Mouse (Mus musculus): Measurements from ENCODE around the gene Rab3il1. TPM values are rescaled to one million over a fixed set of nuclear protein-coding genes. Genes with fewer than 3 reads are reported as not detected.

Rab3il1 gene
- total and polyA plus RNA-seq, 3 experiments: 1.0 to 1.4 TPM; not detected in 1

- Histone ChIP-seq H3K27me3 (ENCODE audit: control insufficient read depth in 1 of 2, insufficient read depth in 2 of 2, low read length in 2 of 2) (no peaks in the 10 kb centered on the region; a peak in 1 of 4 replicates), H3K4me3 (ENCODE audit: control insufficient read depth in 1 of 2, insufficient read depth in 1 of 2, low read depth in 2 of 2, low read length in 2 of 2) (peak overlapping the region; percentile 33 to 57), H3K27ac (ENCODE audit: control insufficient read depth, low read depth, low read length) (no peak overlapping the region), H3K36me3 (ENCODE audit: control insufficient read depth in 1 of 2, insufficient read depth in 2 of 2, low read length in 2 of 2) (peaks cover 0 to 15% of the 10 kb centered on the region in 2 experiments; a peak in 2 of 4 replicates), H3K79me2 (ENCODE audit: control insufficient read depth, insufficient read depth, low read length, poor library complexity) (no peaks in the 10 kb centered on the region), H3K4me1 (ENCODE audit: control insufficient read depth in 1 of 2, insufficient read depth in 2 of 2, low read length in 2 of 2) (peaks cover 2 to 34% of the 10 kb centered on the region in 2 experiments; a peak in 3 of 4 replicates), H3K9me3 (replicated peaks; ENCODE audit: insufficient read depth, low read length) (no peaks in the 10 kb centered on the region), H3K9ac (ENCODE audit: control insufficient read depth, low read depth, low read length, poor library complexity, severe bottlenecking) (peak overlapping the region; percentile 9; the same call in 1 of the 2 replicates)
- DNase-seq (ENCODE audit: low read depth, low spot score): peak; percentile 73
- TF ChIP-seq CTCF (IDR thresholded peaks at IDR 0.05 in 2 of 3, conservative IDR thresholded peaks at IDR 0.05 in 1 of 3; ENCODE audit: control insufficient read depth in 1 of 3, insufficient read depth in 1 of 3, low read depth in 2 of 3, low read length in 3 of 3, poor library complexity in 1 of 3, severe bottlenecking in 1 of 3) (no peak), ZC3H11A (IDR thresholded peaks at IDR 0.05; ENCODE audit: low read depth, low read length) (no peak), BHLHE40 (IDR thresholded peaks at IDR 0.05; ENCODE audit: borderline replicate concordance, low read depth, low read length) (peak; percentile 73), POLR2AphosphoS2 (IDR thresholded peaks at IDR 0.05; ENCODE audit: low read length) (no peak), GABPA (IDR thresholded peaks at IDR 0.05; ENCODE audit: low read depth, low read length) (no peak), ETS1 (IDR thresholded peaks at IDR 0.05; ENCODE audit: low read depth, low read length) (no peak), MAZ (IDR thresholded peaks at IDR 0.05; ENCODE audit: low read depth, low read length) (no peak), ELF1 (IDR thresholded peaks at IDR 0.05; ENCODE audit: low read depth, low read length) (no peak), TCF12 (IDR thresholded peaks at IDR 0.05; ENCODE audit: low read depth, low read length) (no peak), KAT2A (conservative IDR thresholded peaks at IDR 0.05; ENCODE audit: low read depth, low read length) (no peak), TAL1 (IDR thresholded peaks at IDR 0.05; ENCODE audit: low read length) (no peak), USF1 (IDR thresholded peaks at IDR 0.05; ENCODE audit: low read depth, low read length) (peak; percentile 98), RCOR1 (IDR thresholded peaks at IDR 0.05; ENCODE audit: low read depth, low read length) (no peak), ZMIZ1 (IDR thresholded peaks at IDR 0.05; ENCODE audit: low read depth, low read length) (no peak), POLR2A (IDR thresholded peaks at IDR 0.05; ENCODE audit: control insufficient read depth in 1 of 2, insufficient read depth in 1 of 2, low read depth in 1 of 2, low read length in 2 of 2, poor library complexity in 1 of 2) (no peak), UBTF (IDR thresholded peaks at IDR 0.05; ENCODE audit: borderline replicate concordance, insufficient read depth, low read depth, low read length) (no peak), JUND (IDR thresholded peaks at IDR 0.05; ENCODE audit: low read depth, low read length) (no peak), CHD2 (IDR thresholded peaks at IDR 0.05; ENCODE audit: low read length) (no peak), NELFE (IDR thresholded peaks at IDR 0.05; ENCODE audit: low read depth, low read length) (no peak), HCFC1 (IDR thresholded peaks at IDR 0.05; ENCODE audit: low read depth, low read length) (no peak), TBP (IDR thresholded peaks at IDR 0.05; ENCODE audit: low read depth, low read length) (no peak), MYB (IDR thresholded peaks at IDR 0.05; ENCODE audit: low read depth, low read length) (no peak), USF2 (IDR thresholded peaks at IDR 0.05; ENCODE audit: borderline replicate concordance in 1 of 2, insufficient read depth in 1 of 2, low read depth in 1 of 2, low read length in 2 of 2) (peak; percentile 72 to 92), EP300 (IDR thresholded peaks at IDR 0.05; ENCODE audit: low read depth in 1 of 2, low read length in 2 of 2) (no peak), POLR2AphosphoS5 (IDR thresholded peaks at IDR 0.05; ENCODE audit: borderline replicate concordance, low read depth, low read length) (no peak), SIN3A (IDR thresholded peaks at IDR 0.05; ENCODE audit: low read length) (peak; percentile 44; the same call in 1 of the 2 replicates), CHD1 (IDR thresholded peaks at IDR 0.05; ENCODE audit: low read depth, low read length) (no peak), MEF2A (IDR thresholded peaks at IDR 0.05; ENCODE audit: extremely low read depth, insufficient replicate concordance, low read depth, low read length, poor library complexity, severe bottlenecking) (no peak), MAX (IDR thresholded peaks at IDR 0.05; ENCODE audit: low read length) (peak; percentile 95), MXI1 (IDR thresholded peaks at IDR 0.05; ENCODE audit: low read depth, low read length) (peak; percentile 78; the same call in 1 of the 2 replicates), MYC (IDR thresholded peaks at IDR 0.05; ENCODE audit: low read depth, low read length) (peak; percentile 57; the same call in 1 of the 2 replicates), ZKSCAN1 (IDR thresholded peaks at IDR 0.05; ENCODE audit: low read depth, low read length) (no peak), SMC3 (IDR thresholded peaks at IDR 0.05; ENCODE audit: low read depth, low read length) (no peak), ZNF384 (IDR thresholded peaks at IDR 0.05; ENCODE audit: low read depth, low read length) (no peak), NRF1 (IDR thresholded peaks at IDR 0.05; ENCODE audit: insufficient read depth, low read depth, low read length, poor library complexity, severe bottlenecking) (no peak)
These were observed 16.4 kb downstream of the Rab3il1 start for GRCm38 (mm10) chr19:10017637-10018526.

Data from MEL (cell line).